Mouse (Mus musculus) E14TG2a.4 (cell line): ENCODE measurements at regions not wholly inside any gene's neighbourhood (a gene's known extent, or its start where the extent isn't known, plus 50 kb on each side); places are given as distances from the start of the nearest gene placed in this dataset.

Source experiments
- CTCF ChIP-seq: conservative IDR thresholded peaks from 2 replicates; pipeline ENCODE4 v1.5.1; 2014; ENCODE audit warnings: low read length
- POU5F1 ChIP-seq: IDR thresholded peaks from 2 replicates; pipeline ENCODE4 v1.6.1; 2014; ENCODE audit warnings: low read length, borderline replicate concordance

GRCm38 (mm10) chr11:34153749-34154525, 54.0 kb downstream of the Foxi1 start:
- TF ChIP-seq CTCF: no peak
- TF ChIP-seq POU5F1: no peak
